Mouse (Mus musculus) cerebellum, adult 2 months (tissue): ENCODE measurements around the gene Nme1.

ENCODE experiments used
- CTCF ChIP-seq: fragments of 200-500 bp; IDR thresholded peaks from 2 replicates; pipeline ENCODE4 v1.5.1; 2011; ENCODE audit warnings: low read depth, mild to moderate bottlenecking, control low read depth, low read length, moderate library complexity, borderline replicate concordance; ENCODE audit not compliant: insufficient read depth
- POLR2A ChIP-seq: fragments of 200-500 bp; IDR thresholded peaks from 2 replicates; pipeline ENCODE4 v1.6.1; 2011; ENCODE audit warnings: low read length, control low read depth, borderline replicate concordance; ENCODE audit not compliant: insufficient read depth

DNA sequence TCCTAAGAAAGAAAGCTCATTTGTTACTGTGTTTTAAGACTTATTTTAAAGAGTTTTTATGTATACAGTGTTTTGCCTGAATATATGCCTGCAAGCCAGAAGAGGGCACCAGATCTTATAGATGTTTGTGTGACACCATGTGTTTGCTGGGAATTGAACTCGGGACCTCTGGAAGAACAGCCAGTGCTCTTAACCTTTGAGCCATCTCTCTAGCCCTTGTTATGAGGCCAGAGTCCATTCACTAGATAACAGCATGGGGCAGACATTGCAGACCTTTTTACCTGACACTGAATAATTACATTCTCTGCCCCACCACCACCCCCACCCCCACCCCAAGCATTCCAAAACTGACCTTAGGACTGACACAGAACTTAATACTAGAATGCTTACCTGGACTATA is 18.3 kb downstream of the Nme1 start:
- TF ChIP-seq CTCF, result no peak
- no peak for TF ChIP-seq POLR2A
